8 mouse cellular contexts compared by ENCODE assay signal in the genomic region with DNA sequence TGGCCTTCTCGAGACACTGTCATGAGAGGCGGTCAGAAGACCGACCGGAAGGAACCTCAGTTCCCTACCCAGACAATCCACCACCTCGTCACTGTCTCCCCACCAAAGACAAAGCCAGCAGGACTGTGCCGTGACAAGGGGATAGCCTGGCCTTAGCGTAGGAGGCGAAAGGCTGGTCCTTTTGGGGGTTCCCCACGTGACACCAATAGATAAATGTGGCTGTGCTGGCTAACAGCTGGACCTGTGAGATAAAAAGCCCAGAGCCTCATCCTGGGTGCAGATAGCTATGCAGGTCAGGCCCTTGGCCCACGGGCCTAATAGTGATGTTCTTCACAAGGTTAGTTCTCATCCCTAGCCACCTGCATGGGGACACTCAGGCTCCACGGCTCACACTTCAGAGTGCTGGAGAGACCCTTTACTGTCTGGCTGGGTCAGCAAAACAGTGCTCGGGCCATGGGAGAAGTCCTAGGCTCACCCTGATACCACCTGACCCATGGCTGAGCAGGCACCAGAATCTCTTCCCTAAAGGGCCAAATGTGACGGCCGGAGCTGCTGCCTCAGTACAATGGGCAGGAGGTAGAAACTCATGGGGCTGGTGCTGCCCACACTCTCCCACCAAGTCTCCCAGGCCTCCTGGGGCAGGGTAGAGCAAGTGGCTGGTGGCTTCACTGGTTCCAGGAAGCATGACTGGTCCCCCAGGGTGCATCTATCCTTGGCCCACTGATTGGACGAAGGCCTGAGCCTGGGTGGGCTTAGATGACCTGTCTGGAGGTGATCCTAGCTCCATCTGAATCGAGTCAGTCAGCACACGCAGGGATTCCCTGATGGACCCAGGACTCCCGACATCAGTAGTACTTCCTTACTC. TPM values are rescaled to one million over a fixed set of nuclear protein-coding genes. Genes with fewer than 3 reads are reported as not detected.
DNase-seq lines count a peak whose midpoint lies in the region; ATAC-seq and TF ChIP-seq lines count a peak whose summit lies in the region.

No protein-coding gene starts in this region.

- peaks cover 27% of the 10 kb centered on the region for H3K4me1 ChIP-seq in hindbrain, embryonic 11.5 days (replicated peaks; ENCODE audit: control insufficient read depth, insufficient read depth, low read length)
- H3K4me1 ChIP-seq in midbrain, embryonic 12.5 days, result peaks cover 45% of the 10 kb centered on the region

- no peak for DNase-seq in gastrocnemius, adult 2 months
- no peak for DNase-seq in gastrocnemius, postnatal 36 days
- DNase-seq in MEL-GATA-1-ER (ENCODE audit: extremely low read depth, low read depth), result peak; percentile 71
- DNase-seq in hindbrain, embryonic 11.5 days (ENCODE audit: low spot score), result no peak
- no peak for DNase-seq in ovary, postnatal 36 days (ENCODE audit: low spot score)
- DNase-seq in left cerebral cortex, adult 18-20 months (ENCODE audit: low spot score in 2 of 2), result no peak
- no peak for DNase-seq in adrenal gland, adult 8-10 months

- H3K9me3 ChIP-seq in hindbrain, embryonic 11.5 days (ENCODE audit: control insufficient read depth, low read length), result no peaks in the 10 kb centered on the region
- no peaks in the 10 kb centered on the region for H3K9me3 ChIP-seq in midbrain, embryonic 12.5 days

- no peak overlapping the region for H3K4me3 ChIP-seq in gastrocnemius, adult 2 months
- no peak overlapping the region for H3K4me3 ChIP-seq in hindbrain, embryonic 11.5 days (ENCODE audit: low read depth, low read length)
- no peak overlapping the region for H3K4me3 ChIP-seq in midbrain, embryonic 12.5 days

- intact Hi-C loops in gastrocnemius, adult 2 months (cut with DNase I), result no loop called here
- intact Hi-C loops in gastrocnemius, postnatal 36 days (cut with DNase I), result no loop called here

- WGBS in hindbrain, embryonic 11.5 days, result 72% methylated on average over 18 of the region's 18 CpGs
- 63% methylated on average over 18 of the region's 18 CpGs for WGBS in midbrain, embryonic 12.5 days

- no peaks in the 10 kb centered on the region for H3K27me3 ChIP-seq in hindbrain, embryonic 11.5 days (ENCODE audit: control insufficient read depth, insufficient read depth, low read length)
- 0 out of 2 replicates have a peak, but pooled peaks cover 4% of the 10 kb centered on the region for H3K27me3 ChIP-seq in midbrain, embryonic 12.5 days

- no peaks in the 10 kb centered on the region for H3K36me3 ChIP-seq in hindbrain, embryonic 11.5 days (ENCODE audit: control insufficient read depth, insufficient read depth, low read length)
- 0 out of 2 replicates have a peak, but pooled peaks cover 3% of the 10 kb centered on the region for H3K36me3 ChIP-seq in midbrain, embryonic 12.5 days

- ATAC-seq in hindbrain, embryonic 11.5 days (ENCODE audit: low FRiP score), result no peak
- no peak for ATAC-seq in midbrain, embryonic 12.5 days (ENCODE audit: low FRiP score, low read depth)

- H3K9ac ChIP-seq in hindbrain, embryonic 11.5 days (ENCODE audit: low read depth, low read length), result no peak overlapping the region
- H3K9ac ChIP-seq in midbrain, embryonic 12.5 days (replicated peaks), result peak overlapping the region; percentile 25; the same call in 1 of the 2 replicates

- H3K27ac ChIP-seq in gastrocnemius, adult 2 months, result peak overlapping the region; percentile 75
- H3K27ac ChIP-seq in hindbrain, embryonic 11.5 days (ENCODE audit: low read depth, low read length), result peak overlapping the region; percentile 72
- peak overlapping the region; percentile 90 for H3K27ac ChIP-seq in midbrain, embryonic 12.5 days (replicated peaks)

- no peak overlapping the region for H3K4me2 ChIP-seq in hindbrain, embryonic 11.5 days (replicated peaks; ENCODE audit: low read depth, low read length)
- no peak overlapping the region; the same call in 1 of the 2 replicates for H3K4me2 ChIP-seq in midbrain, embryonic 12.5 days (replicated peaks)

- no peak for TF ChIP-seq CTCF in gastrocnemius, adult 2 months (IDR thresholded peaks at IDR 0.05)

RNA-seq across cellular contexts. Expression of gene Slc7a5, which starts 8.1 kb away (rescaled TPM):
- 1 to 10 TPM; 1.0 to 1.3 TPM for total RNA-seq in gastrocnemius, adult 2 months (2021)
- total RNA-seq in gastrocnemius, postnatal 36 days (2021), result 1 to 10 TPM; 1.9 to 2.1 TPM
- polyA plus RNA-seq in hindbrain, embryonic 11.5 days (2014; fragmentation: Nextera tagmentation; extraction: Ambion mirVana), result 23.3 and 29.9 TPM in 2 replicates
- 37.6 and 37.9 TPM in 2 replicates for polyA plus RNA-seq in midbrain, embryonic 12.5 days (2016; fragmentation: Nextera tagmentation; extraction: Ambion mirVana)
- total RNA-seq in left cerebral cortex, adult 18-20 months (2021), result 10 to 100 TPM; 53.0 to 54.4 TPM
- 10 to 100 TPM; 51.8 to 96.5 (median 70.3) TPM for total RNA-seq in adrenal gland, adult 8-10 months (2022)

RNA-seq across cellular contexts. Expression of gene Car5a, which starts 45.3 kb away (rescaled TPM):
- total RNA-seq in gastrocnemius, adult 2 months (2021), result not detected
- not detected for total RNA-seq in gastrocnemius, postnatal 36 days (2021)
- polyA plus RNA-seq in hindbrain, embryonic 11.5 days (2014; fragmentation: Nextera tagmentation; extraction: Ambion mirVana), result 0.15 TPM in 1 of 2 replicates, not detected in the other
- polyA plus RNA-seq in midbrain, embryonic 12.5 days (2016; fragmentation: Nextera tagmentation; extraction: Ambion mirVana), result 0.23 TPM in 1 of 2 replicates, not detected in the other
- total RNA-seq in left cerebral cortex, adult 18-20 months (2021), result under 1 TPM; 0.33 to 0.35 TPM
- not detected for total RNA-seq in adrenal gland, adult 8-10 months (2022)

RNA-seq across cellular contexts. Expression of gene Banp, which starts 50.1 kb away (rescaled TPM):
- 10 to 100 TPM in 1 of 2 experiments, 1 to 10 TPM in 1; 8.8 to 18.7 TPM for total RNA-seq in gastrocnemius, adult 2 months (2021)
- 10 to 100 TPM in 1 of 2 experiments, 1 to 10 TPM in 1; 6.6 to 17.8 TPM for total RNA-seq in gastrocnemius, postnatal 36 days (2021)
- polyA plus RNA-seq in hindbrain, embryonic 11.5 days (2014; fragmentation: Nextera tagmentation; extraction: Ambion mirVana), result 50.8 and 51.8 TPM in 2 replicates
- 58.8 and 66.6 TPM in 2 replicates for polyA plus RNA-seq in midbrain, embryonic 12.5 days (2016; fragmentation: Nextera tagmentation; extraction: Ambion mirVana)
- 10 to 100 TPM; 44.5 to 52.3 TPM for total RNA-seq in left cerebral cortex, adult 18-20 months (2021)
- total RNA-seq in adrenal gland, adult 8-10 months (2022), result 10 to 100 TPM; 16.5 to 40.8 (median 27.9) TPM

Comparison
In these comparisons a context has a peak if more than half of its experiments do, and no peak if none do; other contexts are left out.
1. RNA of gene Slc7a5, which starts 8.1 kb away (total RNA-seq): 51.8 to 96.5 TPM in adrenal gland, adult 8-10 months and 53.0 to 54.4 TPM in left cerebral cortex, adult 18-20 months; 1.9 to 2.1 TPM in gastrocnemius, postnatal 36 days and 1.0 to 1.3 TPM in gastrocnemius, adult 2 months; every median in the first group is over 10 times any median in the second.
2. Peak in every context shown above with its lines, with median percentiles within 50 percentile points of each other: H3K27ac ChIP-seq.